Mouse (Mus musculus) kidney, postnatal 0 days (tissue): Measurements from ENCODE around the gene Entpd1. TPM values are rescaled to one million over a fixed set of nuclear protein-coding genes. Genes with fewer than 3 reads are reported as not detected.

Experiments
- ATAC-seq: fragments of 200-750 bp; cut with Nextera tagmentation; replicated peaks from 2 replicates; pipeline ENCODE4 v1.8.0; 2017; ENCODE audit warnings: low read depth, moderate number of reproducible peaks, moderate TSS enrichment, moderate library complexity; ENCODE audit not compliant: low FRiP score
- DNase-seq: peaks from one replicate; pipeline ENCODE4 v3.0.0-alpha.2; 2016; ENCODE audit warnings: low spot score
- H3K27ac ChIP-seq: fragments of 300-500 bp; sonication (generic); 2 replicates; pipeline ENCODE4 v1.5.1; 2014; ENCODE audit warnings: mild to moderate bottlenecking
- H3K27me3 ChIP-seq: fragments of 300-500 bp; sonication (generic); 2 replicates; pipeline ENCODE4 v1.6.1; 2014; ENCODE audit warnings: low read length, mixed read lengths; ENCODE audit not compliant: insufficient read depth
- H3K36me3 ChIP-seq: fragments of 300-500 bp; sonication (generic); 2 replicates; pipeline ENCODE4 v1.6.1; 2014; ENCODE audit warnings: low read length, mixed read lengths; ENCODE audit not compliant: insufficient read depth
- H3K4me1 ChIP-seq: fragments of 300-500 bp; sonication (generic); replicated peaks from 2 replicates; pipeline ENCODE4 v1.6.1; 2014; ENCODE audit warnings: antibody characterized with exemption, low read length, mixed read lengths; ENCODE audit not compliant: insufficient read depth
- H3K4me2 ChIP-seq: fragments of 300-500 bp; sonication (generic); 2 replicates; pipeline ENCODE4 v1.6.1; 2014; ENCODE audit warnings: mild to moderate bottlenecking, low read length, moderate library complexity, mixed read lengths
- H3K4me3 ChIP-seq: fragments of 300-500 bp; sonication (generic); replicated peaks from 2 replicates; pipeline ENCODE4 v1.5.1; 2014; ENCODE audit warnings: low read depth, low read length
- H3K9ac ChIP-seq: fragments of 300-500 bp; sonication (generic); 2 replicates; pipeline ENCODE4 v1.6.1; 2014; ENCODE audit warnings: low read depth, low read length
- H3K9me3 ChIP-seq: fragments of 300-500 bp; sonication (generic); replicated peaks from 2 replicates; pipeline ENCODE4 v1.6.1; 2016; ENCODE audit warnings: low read length, inconsistent platforms, mixed read lengths
- CTCF ChIP-seq: IDR thresholded peaks from 2 replicates; pipeline ENCODE4 v1.5.1; 2016; ENCODE audit warnings: antibody characterized with exemption, low read depth, mild to moderate bottlenecking, moderate library complexity
- WGBS: fragments of 180-500 bp; shearing (Covaris S2); extraction: QIAGEN DNeasy Blood & Tissue Kit; methylation state at CpG from one replicate; pipeline ENCODE4 v1.1.7; 2014; 5-methylcytosine and 5-hydroxymethylcytosine counted together
- polyA plus RNA-seq: library from polyadenylated mRNA; unstranded; fragments of >200 nt; fragmentation: Nextera tagmentation; extraction: Ambion mirVana; gene quantifications from 2 replicates; pipeline ENCODE4 v1.2.1, GENCODE M21; 2015

The Entpd1 gene
- polyA plus RNA-seq, 1 experiment from 2014 or later = 9.1 TPM

- H3K4me3 ChIP-seq = no peak overlapping the region
- TF ChIP-seq CTCF = no peak
- H3K4me1 ChIP-seq = no peaks in the 10 kb centered on the region
- H3K27me3 ChIP-seq = no peaks in the 10 kb centered on the region
- H3K4me2 ChIP-seq = no peak overlapping the region
- H3K36me3 ChIP-seq = no peaks in the 10 kb centered on the region
- no peak overlapping the region for H3K9ac ChIP-seq
- DNase-seq (no peak), ATAC-seq (no peak)
- 37% methylated on average over 10 of the region's 10 CpGs for WGBS
- H3K27ac ChIP-seq = no peak overlapping the region
- H3K9me3 ChIP-seq = no peaks in the 10 kb centered on the region
These were observed 111.3 kb downstream of the Entpd1 start for GRCm38 (mm10) chr19:40723516-40723915.

- Histone ChIP-seq H3K27ac (no peak overlapping the region), H3K4me2 (no peak overlapping the region), H3K9ac (no peak overlapping the region), H3K4me3 (no peak overlapping the region), H3K36me3 (no peaks in the 10 kb centered on the region), H3K27me3 (no peaks in the 10 kb centered on the region), H3K4me1 (no peaks in the 10 kb centered on the region), H3K9me3 (no peaks in the 10 kb centered on the region)
- no peak for TF ChIP-seq CTCF
- DNase-seq (peak; percentile 86), ATAC-seq (peak; percentile 79; the same call in 1 of the 2 replicates)
- WGBS = 43% methylated on average over 4 of the region's 4 CpGs
These were observed 114.0 kb downstream of the Entpd1 start for GRCm38 (mm10) chr19:40726148-40726547.

- Histone ChIP-seq H3K4me3 (no peak overlapping the region), H3K9me3 (no peaks in the 10 kb centered on the region), H3K36me3 (no peaks in the 10 kb centered on the region), H3K4me1 (no peaks in the 10 kb centered on the region), H3K27ac (no peak overlapping the region), H3K4me2 (no peak overlapping the region), H3K9ac (no peak overlapping the region), H3K27me3 (no peaks in the 10 kb centered on the region)
- DNase-seq (peak; percentile 45), ATAC-seq (no peak)
- no peak for TF ChIP-seq CTCF
- 46% methylated on average over 2 of the region's 2 CpGs for WGBS
These were observed 114.4 kb downstream of the Entpd1 start for GRCm38 (mm10) chr19:40726614-40727013.

GRCm38 (mm10) chr19:40728213-40728612 is 116.0 kb downstream of the Entpd1 start:
- Histone ChIP-seq H3K4me2 (no peak overlapping the region), H3K36me3 (no peaks in the 10 kb centered on the region), H3K9me3 (no peaks in the 10 kb centered on the region), H3K4me1 (no peaks in the 10 kb centered on the region), H3K9ac (no peak overlapping the region), H3K27ac (no peak overlapping the region), H3K27me3 (no peaks in the 10 kb centered on the region), H3K4me3 (no peak overlapping the region)
- WGBS = 89% methylated on average over 4 of the region's 4 CpGs
- DNase-seq = no peak
- ATAC-seq = no peak
- no peak for TF ChIP-seq CTCF

GRCm38 (mm10) chr19:40728732-40729420 is 116.7 kb downstream of the Entpd1 start:
- Histone ChIP-seq H3K9ac (no peak overlapping the region), H3K27me3 (no peaks in the 10 kb centered on the region), H3K4me2 (no peak overlapping the region), H3K27ac (no peak overlapping the region), H3K36me3 (no peaks in the 10 kb centered on the region), H3K4me3 (no peak overlapping the region), H3K9me3 (no peaks in the 10 kb centered on the region), H3K4me1 (no peaks in the 10 kb centered on the region)
- ATAC-seq (no peak), DNase-seq (no peak)
- no peak for TF ChIP-seq CTCF
- 50% methylated on average over 12 of the region's 12 CpGs for WGBS

DNA sequence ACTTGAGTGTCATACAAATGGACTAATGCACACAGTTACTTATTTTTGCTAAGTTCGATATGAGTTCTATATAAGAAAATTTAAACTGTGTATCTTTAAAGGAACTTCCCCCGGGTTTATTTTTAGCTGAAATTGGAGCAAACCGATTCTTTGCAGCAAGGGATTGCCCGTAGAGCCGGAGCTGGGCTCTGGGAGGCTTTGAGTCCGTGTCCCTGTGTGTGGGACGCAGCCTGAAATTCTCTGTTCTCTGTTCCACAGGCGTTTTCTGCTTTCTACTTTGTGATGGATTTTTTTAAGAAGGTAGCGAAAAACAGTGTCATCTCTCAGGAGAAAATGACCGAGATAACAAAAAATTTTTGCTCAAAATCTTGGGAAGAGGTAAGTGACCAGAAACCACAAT is 121.2 kb downstream of the Entpd1 start:
- Histone ChIP-seq H3K27ac (no peak overlapping the region), H3K4me1 (no peaks in the 10 kb centered on the region), H3K4me3 (no peak overlapping the region), H3K36me3 (no peaks in the 10 kb centered on the region), H3K9ac (no peak overlapping the region), H3K27me3 (no peaks in the 10 kb centered on the region), H3K9me3 (no peaks in the 10 kb centered on the region), H3K4me2 (no peak overlapping the region)
- 65% methylated on average over 10 of the region's 10 CpGs for WGBS
- TF ChIP-seq CTCF = no peak
- DNase-seq = no peak
- ATAC-seq = no peak

DNA sequence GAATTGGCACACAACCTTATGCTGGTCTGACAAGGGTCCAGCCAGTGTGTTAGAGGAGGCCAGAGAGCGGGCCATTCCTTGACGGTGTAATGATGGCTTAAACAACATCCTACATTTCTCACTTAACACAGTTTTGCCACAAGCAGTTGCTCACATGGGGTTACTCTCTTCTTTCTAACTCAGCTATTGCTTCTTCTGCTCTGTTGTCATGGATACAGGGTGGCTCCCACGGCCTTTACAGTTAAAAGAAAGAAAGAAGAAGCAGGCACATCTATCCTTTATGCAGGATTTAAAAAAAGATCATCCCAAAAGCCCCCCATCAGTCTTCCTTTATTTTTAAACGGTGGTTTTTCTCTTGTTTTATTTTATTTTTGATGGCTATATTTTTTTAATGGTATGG is 121.7 kb downstream of the Entpd1 start:
- Histone ChIP-seq H3K9ac (no peak overlapping the region), H3K4me2 (no peak overlapping the region), H3K4me3 (no peak overlapping the region), H3K27me3 (no peaks in the 10 kb centered on the region), H3K9me3 (no peaks in the 10 kb centered on the region), H3K4me1 (no peaks in the 10 kb centered on the region), H3K36me3 (no peaks in the 10 kb centered on the region), H3K27ac (no peak overlapping the region)
- no peak for DNase-seq
- 70% methylated on average over 4 of the region's 4 CpGs for WGBS
- TF ChIP-seq CTCF = no peak
- no peak for ATAC-seq
